Mouse (Mus musculus) neural tube, embryonic 12.5 days (tissue): Measurements from ENCODE around the gene Atp2b1. TPM values are rescaled to one million over a fixed set of nuclear protein-coding genes. Genes with fewer than 3 reads are reported as not detected.

Experiments used
- ATAC-seq: fragments of 200-750 bp; cut with Nextera tagmentation; 2 replicates; pipeline ENCODE4 v1.8.0; 2017; ENCODE audit warnings: low read depth, mild to moderate bottlenecking, moderate TSS enrichment, moderate library complexity; ENCODE audit not compliant: low FRiP score
- H3K27ac ChIP-seq: fragments of 300-500 bp; sonication (generic); 2 replicates; pipeline ENCODE4 v1.5.1; 2016
- H3K27me3 ChIP-seq: fragments of 300-500 bp; sonication (generic); replicated peaks from 2 replicates; pipeline ENCODE4 v1.6.1; 2016; ENCODE audit warnings: mild to moderate bottlenecking
- H3K36me3 ChIP-seq: fragments of 300-500 bp; sonication (generic); 2 replicates; pipeline ENCODE4 v1.6.1; 2016; ENCODE audit warnings: mild to moderate bottlenecking
- H3K4me1 ChIP-seq: fragments of 300-500 bp; sonication (generic); 2 replicates; pipeline ENCODE4 v1.6.1; 2016
- H3K4me2 ChIP-seq: fragments of 300-500 bp; sonication (generic); replicated peaks from 2 replicates; pipeline ENCODE4 v1.6.1; 2016; ENCODE audit warnings: mild to moderate bottlenecking
- H3K4me3 ChIP-seq: fragments of 300-500 bp; sonication (generic); 2 replicates; pipeline ENCODE4 v1.5.1; 2016
- H3K9ac ChIP-seq: fragments of 300-500 bp; sonication (generic); 2 replicates; pipeline ENCODE4 v1.6.1; 2016; ENCODE audit warnings: mild to moderate bottlenecking
- H3K9me3 ChIP-seq: fragments of 300-500 bp; sonication (generic); 2 replicates; pipeline ENCODE4 v1.6.1; 2016; ENCODE audit warnings: mild to moderate bottlenecking
- WGBS: fragments of 180-500 bp; shearing (Covaris S2); methylation state at CpG from one replicate; pipeline ENCODE4 v1.1.7; 2016; 5-methylcytosine and 5-hydroxymethylcytosine counted together
- polyA plus RNA-seq: library from polyadenylated mRNA; unstranded; fragments of >200 nt; fragmentation: Nextera tagmentation; extraction: Ambion mirVana; gene quantifications from 2 replicates; pipeline ENCODE4 v1.2.1, GENCODE M21; 2016

Atp2b1 gene
- polyA plus RNA-seq, 1 experiment from 2014 or later = 194 TPM

DNA sequence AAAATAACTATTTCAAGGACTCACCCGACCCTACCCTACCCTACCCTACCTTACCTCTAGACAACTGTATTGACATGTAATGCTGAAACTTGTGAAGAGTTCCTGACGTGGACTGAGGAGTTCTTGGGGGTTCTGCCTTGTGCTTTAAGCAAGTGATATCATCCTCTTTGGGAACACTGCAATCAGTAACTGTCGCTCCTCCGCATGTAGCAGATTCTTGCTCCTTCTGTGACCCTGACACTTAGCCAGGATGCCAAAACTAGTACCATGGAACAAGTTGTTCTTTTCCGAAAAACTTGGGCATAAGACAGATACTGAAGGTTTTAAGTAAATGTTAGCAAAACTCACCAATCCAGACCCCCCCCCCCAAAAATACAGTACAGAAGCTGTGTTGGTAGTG is 97.9 kb downstream of the Atp2b1 start:
- Histone ChIP-seq H3K9ac (no peak overlapping the region), H3K27ac (no peak overlapping the region), H3K27me3 (no peaks in the 10 kb centered on the region), H3K4me2 (no peak overlapping the region), H3K9me3 (no peaks in the 10 kb centered on the region), H3K36me3 (peaks cover 18% of the 10 kb centered on the region), H3K4me3 (no peak overlapping the region), H3K4me1 (no peaks in the 10 kb centered on the region)
- no peak for ATAC-seq
- WGBS = 93% methylated on average over 5 of the region's 5 CpGs

DNA sequence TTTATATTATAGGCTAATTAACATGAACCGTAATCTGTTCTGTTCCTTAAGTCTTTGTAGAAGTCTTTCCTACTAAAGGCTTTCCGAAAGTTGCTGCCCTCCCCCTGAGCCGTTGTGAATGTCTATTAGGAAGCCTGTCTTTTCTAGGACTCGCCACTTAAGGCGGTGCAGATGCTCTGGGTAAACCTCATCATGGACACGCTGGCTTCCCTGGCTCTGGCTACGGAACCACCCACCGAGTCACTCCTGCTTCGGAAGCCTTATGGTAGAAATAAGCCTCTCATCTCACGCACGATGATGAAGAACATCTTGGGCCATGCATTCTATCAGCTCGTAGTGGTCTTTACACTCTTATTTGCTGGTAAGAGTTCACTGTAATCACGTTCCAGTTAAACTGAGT is 100.5 kb downstream of the Atp2b1 start:
- Histone ChIP-seq H3K36me3 (peaks cover 32% of the 10 kb centered on the region), H3K27me3 (no peaks in the 10 kb centered on the region), H3K9ac (no peak overlapping the region), H3K27ac (no peak overlapping the region), H3K4me3 (no peak overlapping the region), H3K4me2 (no peak overlapping the region), H3K9me3 (no peaks in the 10 kb centered on the region), H3K4me1 (no peaks in the 10 kb centered on the region)
- ATAC-seq = no peak
- 95% methylated on average over 13 of the region's 13 CpGs for WGBS

DNA sequence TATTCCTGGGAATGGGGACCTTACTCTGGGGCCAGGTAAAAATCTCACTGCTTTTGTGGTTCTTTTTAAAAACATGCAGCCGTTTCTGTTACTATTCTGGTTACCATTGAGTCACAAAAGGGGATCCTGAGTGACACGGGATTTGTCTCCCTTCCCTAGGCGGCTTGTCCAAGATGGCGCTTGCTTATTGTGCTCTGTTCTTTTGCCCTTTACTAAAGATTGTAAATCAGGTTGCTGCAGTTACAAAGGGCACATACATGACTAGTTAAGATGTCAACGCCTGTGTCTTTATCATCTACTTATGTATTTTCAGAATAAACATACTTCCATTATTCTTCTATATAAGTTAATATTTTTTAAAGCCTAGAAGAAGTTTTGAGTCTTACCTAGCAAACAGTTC is 102.8 kb downstream of the Atp2b1 start:
- no peak overlapping the region for H3K4me2 ChIP-seq
- no peaks in the 10 kb centered on the region for H3K27me3 ChIP-seq
- H3K27ac ChIP-seq = no peak overlapping the region
- no peak overlapping the region for H3K4me3 ChIP-seq
- H3K36me3 ChIP-seq = peaks cover 32% of the 10 kb centered on the region
- H3K9ac ChIP-seq = no peak overlapping the region
- ATAC-seq = no peak
- no peaks in the 10 kb centered on the region for H3K9me3 ChIP-seq
- H3K4me1 ChIP-seq = no peaks in the 10 kb centered on the region
- 84% methylated on average over 5 of the region's 5 CpGs for WGBS

DNA sequence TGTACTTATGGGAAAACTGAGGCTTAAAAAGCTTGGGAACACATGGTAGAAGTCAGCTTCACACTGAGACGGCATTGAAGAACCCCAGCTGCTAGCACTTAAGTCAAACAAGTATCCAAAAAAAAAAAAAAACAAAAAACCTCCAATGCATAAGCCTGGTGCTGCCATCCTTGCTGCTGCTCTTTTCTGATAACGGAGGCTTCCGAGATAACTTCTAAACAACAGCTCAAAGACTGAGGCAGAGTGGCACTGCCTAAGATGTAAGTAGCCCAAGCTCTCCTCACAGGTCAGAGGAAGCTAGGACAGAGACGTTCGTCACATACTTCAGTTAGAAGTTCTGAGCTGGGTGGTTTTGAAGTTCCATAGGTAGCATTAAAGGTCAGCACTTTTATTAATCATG is 113.3 kb downstream of the Atp2b1 start:
- H3K9ac ChIP-seq = no peak overlapping the region
- 94% methylated on average over 5 of the region's 5 CpGs for WGBS

DNA sequence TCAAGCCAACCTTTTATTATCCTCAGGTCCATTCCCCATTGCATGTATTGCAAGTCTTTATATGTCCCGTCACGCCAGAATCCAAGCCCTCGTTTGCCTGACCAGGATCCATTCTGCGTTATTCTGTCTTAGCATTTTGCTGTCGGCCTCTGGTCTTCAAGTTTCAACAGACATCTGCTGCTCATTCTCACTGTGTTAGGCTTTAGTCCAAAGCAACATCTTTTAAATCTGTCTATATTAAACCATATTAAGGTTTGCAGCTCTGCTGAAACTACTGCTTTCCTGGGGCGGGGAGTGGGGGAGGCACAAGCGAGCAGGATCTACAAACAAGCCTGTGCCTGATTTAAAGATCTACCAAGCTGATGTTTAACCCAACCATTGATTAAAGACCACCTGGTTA is 115.6 kb downstream of the Atp2b1 start:
- no peak for ATAC-seq
- Histone ChIP-seq H3K27me3 (no peaks in the 10 kb centered on the region), H3K9me3 (no peaks in the 10 kb centered on the region), H3K9ac (no peak overlapping the region), H3K4me3 (no peak overlapping the region), H3K4me2 (no peak overlapping the region), H3K27ac (no peak overlapping the region), H3K36me3 (peaks cover 7% of the 10 kb centered on the region; the same call in 1 of the 2 replicates), H3K4me1 (no peaks in the 10 kb centered on the region)
- WGBS = 96% methylated on average over 7 of the region's 7 CpGs

More for the DNA sequence above, 113.3 kb downstream of the Atp2b1 start:
- Histone ChIP-seq H3K4me1 (no peaks in the 10 kb centered on the region), H3K27ac (no peak overlapping the region), H3K36me3 (peaks cover 10% of the 10 kb centered on the region; the same call in 1 of the 2 replicates), H3K27me3 (no peaks in the 10 kb centered on the region), H3K4me2 (no peak overlapping the region), H3K4me3 (no peak overlapping the region), H3K9me3 (no peaks in the 10 kb centered on the region)
- no peak for ATAC-seq

DNA sequence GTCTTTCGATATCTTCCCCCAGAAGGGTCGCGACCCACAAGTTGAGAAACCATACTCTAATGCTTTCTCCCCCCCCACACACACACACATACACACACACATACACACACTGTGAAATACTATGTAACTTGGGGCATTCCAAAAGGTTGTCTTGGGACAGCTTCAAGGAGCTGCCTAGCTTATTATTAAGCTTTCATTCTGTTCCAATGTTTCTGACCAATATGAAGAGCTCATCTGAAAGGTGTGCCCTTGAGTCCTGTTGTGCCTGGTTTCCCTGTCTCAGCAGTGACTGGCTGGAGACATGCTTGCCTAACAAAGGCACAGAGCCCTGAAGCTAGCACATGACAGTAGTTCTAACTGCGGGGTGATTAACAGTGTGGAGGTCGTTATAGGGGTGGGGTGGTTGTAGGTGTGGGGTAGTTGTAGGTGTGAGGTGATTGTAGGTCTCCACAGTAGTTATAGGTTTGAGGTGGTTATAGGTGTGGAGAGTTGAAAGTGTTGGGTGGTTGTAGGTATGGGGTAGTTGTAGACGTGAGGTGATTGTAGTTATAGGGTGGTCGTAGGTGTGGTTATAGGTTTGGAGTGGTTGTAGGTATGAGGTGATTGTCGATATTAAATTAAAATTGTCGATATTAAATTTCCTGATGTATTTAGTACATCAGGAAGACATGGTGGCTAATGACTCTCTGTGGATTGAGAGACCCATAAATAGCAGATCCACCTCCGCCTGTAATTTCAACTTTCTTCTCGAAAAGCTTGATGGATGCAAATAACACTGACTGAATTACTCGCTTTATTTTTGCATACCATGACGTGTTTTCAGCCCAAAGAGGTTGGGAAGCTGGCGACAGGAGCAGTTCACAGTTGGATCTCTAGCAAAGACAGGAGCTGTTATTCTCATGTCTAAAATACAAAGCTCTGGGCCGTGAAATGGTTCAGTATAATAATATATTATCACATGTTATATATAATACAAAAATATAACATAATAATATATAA is 119.9 kb downstream of the Atp2b1 start:
- WGBS = 93% methylated on average over 15 of the region's 15 CpGs

DNA sequence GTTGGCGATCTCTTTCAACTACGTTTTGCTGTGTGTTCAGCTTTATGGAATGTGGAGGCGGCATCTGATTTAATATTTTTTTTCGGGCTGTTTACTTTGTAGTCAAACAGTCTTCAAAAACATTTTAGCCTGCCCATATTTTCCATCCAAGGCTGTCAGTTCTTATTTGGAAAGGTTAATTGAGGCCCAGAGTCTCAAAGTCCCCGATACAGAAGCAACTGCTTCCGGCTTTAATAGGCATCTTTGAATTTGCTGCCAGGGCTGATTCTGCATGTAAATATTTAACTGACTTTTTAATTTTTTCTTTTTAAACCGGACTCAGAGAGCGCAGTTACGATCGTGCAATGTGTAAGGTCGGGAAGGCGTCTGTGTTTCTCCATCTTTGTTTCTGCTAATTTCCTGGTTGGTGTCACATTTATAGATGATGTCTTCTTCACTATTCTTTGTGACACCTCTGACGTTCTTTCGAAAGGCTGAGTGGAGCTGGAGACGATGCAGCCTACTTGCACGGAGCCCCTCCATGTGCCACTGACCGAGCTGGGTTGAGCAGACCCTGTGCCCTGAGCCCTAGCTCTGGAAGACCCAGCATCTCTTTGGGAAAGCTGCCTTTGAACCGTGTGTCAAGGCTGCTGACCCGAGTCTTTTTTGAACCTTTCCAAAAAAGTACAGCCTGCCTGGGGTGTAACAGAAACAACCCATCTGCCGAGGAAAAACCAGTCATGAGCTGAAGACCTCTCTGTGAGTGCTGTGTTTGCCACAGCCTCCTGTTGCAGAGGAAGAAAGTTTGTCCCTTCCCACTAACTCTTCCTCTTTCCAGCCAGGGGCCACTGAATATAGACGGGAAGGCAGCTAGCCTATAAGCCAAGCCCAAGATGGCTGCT is 123.2 kb downstream of the Atp2b1 start:
- H3K4me2 ChIP-seq = no peak overlapping the region
- H3K9me3 ChIP-seq = no peaks in the 10 kb centered on the region
- no peak for ATAC-seq
- H3K27me3 ChIP-seq = no peaks in the 10 kb centered on the region
- no peak overlapping the region for H3K27ac ChIP-seq
- no peak overlapping the region for H3K4me3 ChIP-seq
- H3K9ac ChIP-seq = no peak overlapping the region
- H3K36me3 ChIP-seq = no peaks in the 10 kb centered on the region
- WGBS = 90% methylated on average over 21 of the region's 21 CpGs
- H3K4me1 ChIP-seq = no peaks in the 10 kb centered on the region

More for the DNA sequence above, 119.9 kb downstream of the Atp2b1 start:
- no peaks in the 10 kb centered on the region for H3K4me1 ChIP-seq
- no peaks in the 10 kb centered on the region for H3K36me3 ChIP-seq
- H3K4me3 ChIP-seq = no peak overlapping the region
- H3K4me2 ChIP-seq = no peak overlapping the region
- H3K27ac ChIP-seq = no peak overlapping the region
- H3K9ac ChIP-seq = no peak overlapping the region
- ATAC-seq = no peak
- H3K9me3 ChIP-seq = no peaks in the 10 kb centered on the region
- H3K27me3 ChIP-seq = no peaks in the 10 kb centered on the region

DNA sequence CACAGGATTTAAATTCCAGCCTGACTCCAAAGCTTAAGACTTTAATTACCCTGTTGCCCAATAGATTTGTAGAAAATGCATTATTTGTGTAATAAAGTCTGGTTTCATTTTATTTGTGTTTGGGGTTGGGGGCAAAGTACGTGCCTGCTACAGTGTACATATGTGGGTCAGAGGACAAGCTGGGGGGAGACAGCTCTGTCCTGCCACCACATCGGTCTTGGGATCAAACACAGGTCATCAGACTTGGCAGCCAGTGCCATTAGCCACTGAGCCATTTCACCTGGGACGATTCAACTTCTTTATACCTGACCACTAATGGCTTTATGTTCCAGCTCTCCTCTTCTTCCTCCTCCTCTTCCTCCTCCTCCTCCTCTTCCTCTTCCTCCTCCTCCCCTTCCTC is 124.7 kb downstream of the Atp2b1 start:
- Histone ChIP-seq H3K4me2 (no peak overlapping the region), H3K4me3 (no peak overlapping the region), H3K27ac (no peak overlapping the region), H3K9me3 (no peaks in the 10 kb centered on the region), H3K4me1 (no peaks in the 10 kb centered on the region), H3K9ac (no peak overlapping the region), H3K36me3 (no peaks in the 10 kb centered on the region), H3K27me3 (no peaks in the 10 kb centered on the region)
- 95% methylated on average over 3 of the region's 3 CpGs for WGBS
- ATAC-seq = no peak

DNA sequence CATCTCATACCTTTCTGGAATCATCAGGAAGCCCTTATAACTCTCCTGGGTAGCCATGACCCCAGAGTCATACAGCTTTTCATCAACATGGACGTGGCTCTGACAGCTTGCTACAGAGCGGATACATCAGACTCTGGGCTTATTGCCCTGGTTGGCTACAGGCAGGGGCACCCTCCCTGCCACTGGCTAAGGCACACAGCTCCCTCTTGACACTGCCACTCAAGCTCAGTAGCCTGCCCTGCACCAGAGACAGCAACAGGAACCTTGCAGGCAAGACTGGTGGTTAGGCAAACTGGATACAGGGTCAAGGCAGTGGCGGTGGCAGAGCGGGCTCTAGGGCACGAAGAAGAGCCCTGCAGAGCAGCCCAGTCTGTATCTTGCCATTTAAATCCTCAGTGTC is 126.0 kb downstream of the Atp2b1 start:
- ATAC-seq = no peak
- Histone ChIP-seq H3K27me3 (no peaks in the 10 kb centered on the region), H3K36me3 (no peaks in the 10 kb centered on the region), H3K9me3 (no peaks in the 10 kb centered on the region), H3K4me1 (no peaks in the 10 kb centered on the region), H3K27ac (no peak overlapping the region), H3K9ac (no peak overlapping the region), H3K4me3 (no peak overlapping the region), H3K4me2 (no peak overlapping the region)
- 92% methylated on average over 5 of the region's 5 CpGs for WGBS

DNA sequence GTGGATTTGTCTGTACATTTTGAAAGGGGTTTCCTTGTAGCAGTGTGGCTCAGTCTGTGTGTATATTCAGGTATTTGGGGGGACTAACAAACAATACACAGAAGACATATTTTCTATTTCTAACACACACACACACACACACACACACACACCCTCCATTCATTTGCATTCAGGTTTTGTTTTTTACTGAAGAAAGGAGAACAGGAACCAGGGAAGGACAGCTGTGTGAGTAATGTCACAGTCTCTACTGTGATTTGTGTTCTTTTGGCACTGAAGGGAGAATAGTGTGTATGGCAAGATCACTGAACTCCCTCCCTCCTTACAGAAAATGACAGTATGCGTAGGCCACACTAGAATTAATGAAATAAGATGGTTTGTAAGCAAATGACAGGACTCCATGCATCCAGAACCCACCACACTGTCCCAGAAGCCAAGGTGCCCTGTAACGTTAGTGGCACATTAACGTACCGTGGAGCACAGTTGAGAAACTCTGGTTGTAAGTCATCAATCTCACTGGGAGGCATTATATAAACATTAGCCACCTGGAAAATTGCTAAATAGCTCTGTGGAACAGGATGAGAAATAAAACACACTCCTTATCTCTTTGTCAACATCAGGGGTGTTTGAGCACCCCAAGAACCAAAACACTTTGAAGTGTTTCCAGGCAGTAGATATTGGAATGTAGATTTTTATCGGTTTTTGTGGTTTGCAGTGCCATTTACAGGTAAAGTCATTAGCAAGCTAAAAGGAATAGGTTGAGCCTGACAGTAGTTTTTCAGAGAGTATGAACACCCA is 132.7 kb downstream of the Atp2b1 start:
- Histone ChIP-seq H3K27me3 (no peaks in the 10 kb centered on the region), H3K9ac (no peak overlapping the region), H3K27ac (no peak overlapping the region), H3K4me2 (no peak overlapping the region), H3K36me3 (no peaks in the 10 kb centered on the region), H3K4me1 (no peaks in the 10 kb centered on the region), H3K4me3 (no peak overlapping the region), H3K9me3 (no peaks in the 10 kb centered on the region)
- WGBS = 66% methylated on average over 5 of the region's 5 CpGs
- ATAC-seq = no peak

DNA sequence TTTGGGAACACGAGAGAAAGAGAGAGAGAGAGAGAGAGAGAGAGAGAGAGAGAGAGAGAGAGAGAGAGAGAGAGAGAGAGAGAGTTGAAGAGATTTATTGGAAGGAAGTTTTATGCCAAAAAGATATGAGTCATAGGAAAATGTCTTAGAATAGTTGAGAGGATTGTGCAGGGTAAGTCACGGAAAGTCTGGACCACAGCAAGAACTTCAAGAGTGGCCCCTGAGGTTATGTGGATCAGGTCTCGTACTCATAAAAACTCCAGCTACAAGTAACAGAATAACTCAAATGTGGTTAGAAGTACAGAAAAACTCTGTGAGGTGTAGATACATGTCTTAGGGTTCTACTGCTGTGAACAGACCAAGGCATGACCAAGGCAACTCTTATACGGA is 133.3 kb downstream of the Atp2b1 start:
- no peak overlapping the region for H3K4me2 ChIP-seq
- ATAC-seq = no peak
- H3K9me3 ChIP-seq = no peaks in the 10 kb centered on the region
- no peaks in the 10 kb centered on the region for H3K4me1 ChIP-seq
- no peak overlapping the region for H3K4me3 ChIP-seq
- no peak overlapping the region for H3K9ac ChIP-seq
- WGBS = 81% methylated on average over 4 of the region's 4 CpGs
- H3K27me3 ChIP-seq = no peaks in the 10 kb centered on the region
- no peak overlapping the region for H3K27ac ChIP-seq
- no peaks in the 10 kb centered on the region for H3K36me3 ChIP-seq

DNA sequence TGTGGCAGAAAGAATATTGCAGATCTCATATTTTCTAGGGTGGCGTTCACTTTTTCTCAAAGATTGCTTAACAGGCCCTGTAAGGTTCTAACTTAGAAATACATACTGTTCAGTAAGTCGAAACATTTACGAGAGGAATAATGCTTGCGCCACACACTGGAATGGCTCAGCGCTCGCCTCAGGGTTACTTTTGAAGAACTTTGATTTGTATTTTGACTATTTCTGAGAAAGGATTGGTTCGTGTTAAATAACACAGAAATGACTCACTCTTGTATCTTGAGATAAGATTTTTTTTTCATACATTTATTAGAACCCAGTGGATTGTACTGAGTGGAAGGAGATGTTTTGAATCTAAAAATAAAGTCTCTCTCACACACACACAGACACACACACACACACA is 135.9 kb downstream of the Atp2b1 start:
- no peak overlapping the region for H3K4me3 ChIP-seq
- H3K27ac ChIP-seq = no peak overlapping the region
- H3K9me3 ChIP-seq = no peaks in the 10 kb centered on the region
- ATAC-seq = no peak
- H3K4me2 ChIP-seq = no peak overlapping the region
- H3K27me3 ChIP-seq = no peaks in the 10 kb centered on the region
- no peaks in the 10 kb centered on the region for H3K36me3 ChIP-seq
- 95% methylated on average over 7 of the region's 7 CpGs for WGBS
- H3K9ac ChIP-seq = no peak overlapping the region
- no peaks in the 10 kb centered on the region for H3K4me1 ChIP-seq
